Mouse (Mus musculus) kidney, postnatal 25 days (tissue): ENCODE results near the gene Iqschfp.

Experiments used
- DNase-seq, 2 experiments: peaks; one replicate each; pipeline ENCODE4 v3.0.0; 2021; ENCODE audit warnings: mixed read lengths in 2 of 2

Iqschfp gene

GRCm38 (mm10) chr3:68541688-68542087 is 649.7 kb downstream of the Iqschfp start:
- peak in 1 of 2 experiments; percentile 16 for DNase-seq

DNA sequence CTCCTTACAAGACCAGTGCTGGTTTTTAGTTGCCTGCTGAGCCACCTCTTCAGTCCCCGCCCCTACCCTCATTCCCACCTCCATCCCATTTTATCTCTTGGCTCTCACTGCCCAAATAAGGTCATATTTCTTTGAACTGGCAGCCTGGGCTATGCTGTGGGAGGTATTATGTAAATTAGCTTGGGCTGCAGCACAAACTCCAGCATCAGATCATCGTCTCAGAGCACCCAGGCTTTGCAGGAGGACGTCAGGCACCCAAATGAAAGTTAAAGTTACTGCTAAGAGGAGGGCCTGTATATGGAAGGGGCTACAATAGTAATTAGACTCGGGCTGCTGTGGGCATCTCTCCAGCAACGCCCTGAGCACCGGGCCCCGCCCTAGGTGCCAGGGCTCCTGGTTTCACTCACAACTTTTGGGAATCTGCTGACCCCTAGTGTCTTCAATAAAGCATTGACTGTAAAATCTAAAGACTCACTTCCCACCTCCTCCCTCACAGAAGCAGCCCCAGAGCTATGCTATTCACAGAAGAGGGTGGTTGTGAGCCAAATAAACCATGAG is 651.0 kb downstream of the Iqschfp start:
- DNase-seq, result peak; percentile 73 to 76

DNA sequence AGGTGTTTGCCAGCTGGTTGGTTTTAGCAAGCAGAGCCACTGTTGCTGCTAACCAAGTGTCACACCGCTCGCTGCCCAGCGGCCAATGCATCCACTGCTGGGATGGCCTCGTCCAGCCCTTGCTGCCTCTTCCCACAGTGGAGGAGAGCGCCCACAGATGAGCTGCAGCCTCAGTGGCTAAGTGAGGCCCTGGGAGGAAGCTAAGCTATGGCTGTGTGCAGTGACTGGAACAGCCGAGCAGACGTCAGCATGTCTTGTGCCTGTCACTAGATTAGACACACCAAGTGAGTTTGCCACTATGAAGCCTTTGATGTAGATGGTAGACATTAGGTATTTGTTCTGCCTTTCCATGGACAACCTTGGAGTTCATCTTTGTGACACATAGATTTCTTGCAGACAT is 652.8 kb downstream of the Iqschfp start:
- peak in 1 of 2 experiments; percentile 41 for DNase-seq

GRCm38 (mm10) chr3:68545898-68546297 is 653.9 kb downstream of the Iqschfp start:
- no peak for DNase-seq

GRCm38 (mm10) chr3:68555087-68555662 is 663.1 kb downstream of the Iqschfp start:
- DNase-seq, result no peak

DNA sequence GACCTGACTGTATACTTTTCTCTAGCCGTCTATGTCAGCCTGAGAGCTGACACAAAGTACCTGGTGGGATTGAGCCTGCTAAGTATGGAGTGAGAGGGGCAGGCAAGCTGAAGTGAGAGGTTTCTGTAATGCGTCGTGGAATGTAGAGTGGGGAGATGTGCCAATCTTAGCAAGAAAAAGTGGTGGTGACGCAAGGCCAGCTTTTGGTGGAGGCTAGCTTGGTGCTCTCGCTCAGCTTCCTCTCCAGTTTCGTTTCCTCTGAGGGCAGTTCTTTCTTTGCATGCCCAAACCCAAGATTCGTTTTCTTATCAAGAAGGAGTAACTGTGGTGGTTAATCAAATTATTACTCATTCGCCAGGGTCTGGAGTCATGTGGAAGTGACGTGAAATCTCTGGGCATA is 664.9 kb downstream of the Iqschfp start:
- no peak for DNase-seq

DNA sequence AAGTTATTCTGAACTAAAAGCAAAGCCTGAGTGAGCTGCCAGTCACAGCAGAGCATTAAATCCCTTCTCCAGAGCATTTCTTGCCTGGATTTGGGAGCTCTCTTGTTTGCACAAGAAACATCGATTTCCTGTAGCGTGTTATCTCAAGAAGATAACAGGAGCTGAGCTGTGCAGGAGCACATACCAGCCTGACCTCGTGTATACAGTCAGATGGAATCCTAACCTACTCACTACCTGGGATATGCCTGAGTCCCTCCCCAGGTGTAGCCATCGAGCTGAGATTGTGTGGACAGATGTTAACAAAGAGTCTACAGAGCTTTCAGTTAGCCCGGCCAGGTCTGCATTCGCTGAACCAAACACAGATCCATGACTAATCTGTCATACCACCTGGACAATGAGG is 666.7 kb downstream of the Iqschfp start:
- no peak for DNase-seq

DNA sequence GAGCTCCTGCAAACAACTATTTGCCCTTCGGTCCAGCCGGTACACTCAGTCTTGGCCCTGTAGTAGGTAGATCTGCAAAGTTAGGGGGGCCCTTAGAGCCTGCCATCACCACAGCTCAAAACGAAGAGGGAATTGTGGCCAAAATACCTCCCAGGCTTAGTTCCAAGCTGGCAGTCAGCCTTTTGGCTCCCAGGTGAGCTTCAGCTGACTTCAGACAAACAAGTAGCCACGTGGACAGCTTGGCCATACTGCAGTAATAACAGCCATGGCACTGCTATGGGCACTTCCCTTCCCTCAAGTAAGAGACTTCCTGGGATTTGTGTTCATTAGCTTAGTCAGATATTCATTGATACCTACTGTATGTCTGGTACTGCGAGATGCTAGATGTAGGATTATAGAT is 668.0 kb downstream of the Iqschfp start:
- peak; percentile 76 for DNase-seq

DNA sequence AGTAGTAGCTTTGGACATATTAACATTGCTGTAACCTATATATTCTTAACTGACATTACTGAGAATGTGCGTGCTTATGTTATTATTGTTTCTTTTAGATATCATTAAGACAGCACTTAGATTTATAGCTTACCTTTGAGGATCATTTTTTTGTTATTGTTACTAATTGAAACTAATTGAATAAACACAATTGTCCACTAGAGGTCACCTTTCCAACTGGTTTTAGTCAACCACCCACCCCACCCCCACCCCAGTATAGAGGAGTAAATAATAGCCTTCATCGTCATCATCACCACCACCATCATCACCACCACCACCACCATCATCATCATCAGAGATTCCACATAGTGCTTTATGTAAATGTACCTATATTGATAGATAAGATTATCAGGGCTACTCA is 670.8 kb downstream of the Iqschfp start:
- no peak for DNase-seq

- peak; percentile 57 to 58 for DNase-seq
These were observed 671.9 kb downstream of the Iqschfp start for GRCm38 (mm10) chr3:68563922-68564321.

DNA sequence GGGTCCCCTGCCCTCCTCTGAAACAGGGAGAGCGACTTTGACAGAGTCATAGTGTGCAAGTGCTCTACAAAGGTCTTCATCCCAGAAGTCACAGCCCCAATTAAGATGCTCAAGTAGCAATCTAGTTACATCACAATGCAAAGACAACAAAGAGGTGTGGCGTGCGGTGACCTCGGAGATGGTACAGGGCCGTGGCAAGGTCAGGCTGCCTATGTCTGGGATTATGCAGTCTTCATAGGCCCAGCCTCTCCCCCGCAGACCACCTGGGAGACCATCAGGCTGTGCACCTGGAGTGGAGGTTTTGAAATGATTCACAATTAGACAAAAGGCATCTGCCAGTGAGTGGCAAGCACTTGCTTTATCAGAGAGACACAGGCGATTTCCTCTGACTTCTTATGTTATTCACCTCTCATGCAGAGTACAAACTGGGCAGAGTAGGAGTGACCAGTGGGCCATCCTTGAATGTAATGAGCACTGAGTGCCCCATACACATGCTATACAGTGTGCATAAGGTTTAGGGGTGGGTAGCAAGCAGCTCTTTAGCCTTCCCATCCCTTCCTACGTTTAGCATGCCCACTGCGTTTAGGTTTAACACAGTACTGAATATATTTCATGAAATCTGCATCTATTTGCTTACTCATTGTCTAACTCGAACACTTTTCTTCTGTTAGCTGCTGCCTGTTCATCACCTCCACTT is 673.1 kb downstream of the Iqschfp start:
- no peak for DNase-seq

GRCm38 (mm10) chr3:68565675-68566055 is 673.6 kb downstream of the Iqschfp start:
- DNase-seq, result no peak

DNA sequence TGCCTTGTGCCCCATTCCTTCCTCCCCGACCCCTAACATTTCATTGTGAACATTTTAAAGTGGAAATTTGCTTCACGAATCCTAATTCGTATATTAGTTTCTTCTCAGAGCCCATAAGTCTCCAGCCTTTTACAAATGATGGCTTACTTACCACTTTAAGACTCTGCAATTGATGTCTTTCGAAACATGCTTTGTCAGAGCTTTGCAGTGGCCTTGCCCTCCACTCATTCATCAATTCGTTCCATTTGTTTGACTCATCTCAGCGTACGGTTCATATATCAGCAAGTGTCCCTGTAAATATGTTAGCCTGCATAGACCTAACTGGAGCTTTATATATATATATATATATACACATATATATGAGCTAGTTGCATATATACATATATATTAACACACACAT is 675.5 kb downstream of the Iqschfp start:
- no peak for DNase-seq

- DNase-seq, result no peak
These were observed 676.1 kb downstream of the Iqschfp start for GRCm38 (mm10) chr3:68568149-68568548.

- no peak for DNase-seq
These were observed 676.7 kb downstream of the Iqschfp start for GRCm38 (mm10) chr3:68568716-68569115.

DNA sequence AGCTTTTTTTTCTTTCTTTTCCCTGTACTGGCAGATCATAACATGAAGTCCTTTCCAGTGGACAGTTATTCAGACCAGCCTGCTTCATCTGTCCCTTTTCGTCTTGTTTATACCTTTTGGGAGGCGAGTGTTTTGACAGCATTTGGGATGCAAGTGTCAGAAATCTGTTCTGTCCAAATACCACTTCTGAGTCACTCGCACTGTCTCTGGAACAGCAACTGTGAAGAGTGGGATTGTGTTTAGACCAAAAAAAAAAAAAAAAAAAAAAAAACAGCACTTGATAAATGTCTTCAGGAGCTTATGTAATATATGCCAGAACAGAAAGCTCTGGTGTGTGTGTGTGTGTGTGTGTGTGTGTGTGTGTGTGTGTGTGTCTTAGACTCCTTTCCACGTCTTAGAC is 678.3 kb downstream of the Iqschfp start:
- DNase-seq, result no peak

DNA sequence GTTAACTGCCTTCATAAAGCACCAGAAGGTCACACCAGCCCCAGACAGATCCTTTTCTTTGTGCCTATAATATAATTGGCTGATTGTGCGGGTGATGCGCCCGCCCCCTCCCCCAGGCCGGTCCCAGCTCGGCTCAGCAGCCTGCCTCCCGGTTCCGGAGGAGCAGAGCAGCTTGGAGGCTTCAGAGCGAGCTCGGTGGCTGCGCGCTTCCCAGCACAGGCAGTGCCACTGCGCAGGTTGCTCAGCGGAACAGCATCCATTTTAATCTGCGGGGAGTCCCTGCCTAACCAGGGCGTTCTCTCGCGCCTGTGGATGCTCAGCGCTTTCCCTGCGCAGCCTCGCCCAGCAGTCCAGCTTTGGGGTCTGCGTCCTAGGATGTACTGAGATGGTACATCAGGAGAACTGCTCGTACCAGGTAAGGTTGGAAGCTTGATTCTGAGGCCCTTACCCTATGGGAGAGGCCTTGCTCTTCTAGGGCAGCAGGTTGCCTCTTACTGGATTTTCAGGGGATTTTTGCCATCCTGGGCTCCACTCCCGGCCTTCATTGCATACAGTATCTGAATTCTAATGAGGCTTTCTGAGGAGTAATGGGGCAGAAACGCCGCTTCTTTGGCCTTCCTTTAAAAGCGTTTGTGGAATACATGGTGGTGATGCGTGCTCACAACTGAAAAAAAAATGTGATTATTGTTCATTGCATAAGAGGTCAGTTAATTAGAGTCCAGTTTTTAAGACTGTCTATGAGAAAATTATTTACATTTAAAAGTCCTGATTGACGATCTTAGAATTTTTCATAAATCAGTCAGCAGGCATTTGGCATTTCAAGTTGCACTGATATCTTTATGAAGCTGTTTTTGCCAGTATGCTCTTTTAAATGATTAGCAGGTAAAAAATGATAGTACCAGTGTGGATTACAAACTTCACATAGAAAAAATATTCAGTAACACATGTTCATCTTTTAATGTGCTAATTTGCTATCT is 680.5 kb downstream of the Iqschfp start:
- peak; percentile 18 to 63 for DNase-seq

DNA sequence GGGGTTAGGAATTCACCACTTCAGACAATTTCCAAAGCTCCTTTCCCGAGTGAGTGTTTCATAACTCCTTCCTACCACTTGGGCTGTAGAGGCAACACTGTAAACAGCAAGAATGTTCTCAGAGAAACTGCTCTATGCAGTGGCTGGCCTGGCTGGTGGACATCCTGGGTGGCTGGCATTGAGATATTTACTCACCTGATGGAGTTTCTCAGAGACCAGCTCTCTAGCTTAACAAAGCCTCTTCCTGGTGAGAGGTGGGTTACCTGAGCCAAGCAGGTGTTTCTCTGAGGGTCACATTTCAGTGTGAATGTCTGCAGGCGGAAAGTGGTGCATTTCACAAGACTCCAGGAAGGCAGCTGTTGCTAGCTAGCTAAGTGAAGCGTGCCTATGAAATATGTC is 681.2 kb downstream of the Iqschfp start:
- no peak for DNase-seq

GRCm38 (mm10) chr3:68574097-68574496 is 682.1 kb downstream of the Iqschfp start:
- no peak for DNase-seq

DNA sequence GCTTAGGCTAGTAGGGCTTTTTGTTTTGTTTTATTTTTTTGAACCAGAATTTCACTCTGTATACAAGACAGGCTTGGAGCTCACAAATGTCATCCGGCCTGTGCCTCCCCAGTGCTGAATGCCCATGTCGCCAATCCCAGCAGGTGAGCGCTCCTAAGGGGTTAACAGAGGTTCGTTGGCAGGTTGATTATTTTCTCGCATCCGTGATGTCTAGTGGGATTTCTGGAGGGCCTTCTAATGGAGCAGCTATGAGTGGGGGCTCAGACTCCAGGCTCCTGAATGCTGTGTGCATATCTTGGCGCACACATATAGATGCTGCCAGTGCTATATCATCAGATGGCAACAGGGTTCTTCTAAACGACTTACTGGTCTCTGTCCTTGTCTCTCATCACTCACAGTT is 682.5 kb downstream of the Iqschfp start:
- no peak for DNase-seq

GRCm38 (mm10) chr3:68575636-68576340 is 683.8 kb downstream of the Iqschfp start:
- no peak for DNase-seq

GRCm38 (mm10) chr3:68576431-68576830 is 684.4 kb downstream of the Iqschfp start:
- DNase-seq, result peak; percentile 31 to 56

DNA sequence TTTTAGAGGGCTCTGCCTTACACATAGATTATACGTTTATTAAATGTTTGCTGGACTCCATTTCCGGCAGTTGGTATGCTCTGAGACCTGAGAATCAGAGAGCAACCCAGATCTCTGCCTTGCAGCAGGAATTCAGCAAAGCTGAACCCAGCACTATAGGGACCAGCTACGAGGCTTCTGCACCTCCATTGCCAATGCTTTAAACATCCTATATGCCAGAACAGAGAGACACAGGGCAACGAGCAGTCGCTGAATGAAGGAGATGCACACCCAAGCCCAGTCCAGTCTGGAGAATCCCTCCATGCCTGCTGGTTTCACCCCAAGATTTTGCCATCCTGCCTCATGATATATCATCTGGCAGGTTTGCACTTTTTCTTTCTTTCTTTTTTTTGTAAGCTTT is 684.9 kb downstream of the Iqschfp start:
- DNase-seq, result no peak
